Mouse (Mus musculus) limb, embryonic 13.5 days (tissue): Measurements from ENCODE around the gene Uba2. TPM values are rescaled to one million over a fixed set of nuclear protein-coding genes. Genes with fewer than 3 reads are reported as not detected.
"Not testable (repeated sequence)": the region's sequence is repeated elsewhere in the genome, so short reads cannot be mapped to it uniquely, and the experiment has no call there.

Source experiments
- ATAC-seq: fragments of 200-750 bp; cut with Nextera tagmentation; 2 replicates; pipeline ENCODE4 v1.8.0; 2017; ENCODE audit warnings: low read depth, moderate number of reproducible peaks, moderate TSS enrichment; ENCODE audit not compliant: low FRiP score
- H3K27ac ChIP-seq: fragments of 300-500 bp; sonication (generic); 2 replicates; pipeline ENCODE4 v1.5.1; 2015; ENCODE audit warnings: inconsistent platforms, mild to moderate bottlenecking, moderate library complexity
- H3K27me3 ChIP-seq: fragments of 300-500 bp; sonication (generic); 2 replicates; pipeline ENCODE4 v1.6.1; 2015; ENCODE audit warnings: mild to moderate bottlenecking, inconsistent platforms
- H3K36me3 ChIP-seq: fragments of 300-500 bp; sonication (generic); 2 replicates; pipeline ENCODE4 v1.6.1; 2015; ENCODE audit warnings: inconsistent platforms, mild to moderate bottlenecking, moderate library complexity
- H3K4me1 ChIP-seq: fragments of 300-500 bp; sonication (generic); 2 replicates; pipeline ENCODE4 v1.6.1; 2015; ENCODE audit warnings: inconsistent platforms
- H3K4me2 ChIP-seq: fragments of 300-500 bp; sonication (generic); replicated peaks from 2 replicates; pipeline ENCODE4 v1.6.1; 2015; ENCODE audit warnings: inconsistent platforms, mild to moderate bottlenecking, moderate library complexity
- H3K4me3 ChIP-seq: fragments of 300-500 bp; sonication (generic); 2 replicates; pipeline ENCODE4 v1.5.1; 2015; ENCODE audit warnings: moderate library complexity, mild to moderate bottlenecking, inconsistent platforms
- H3K9ac ChIP-seq: fragments of 300-500 bp; sonication (generic); 2 replicates; pipeline ENCODE4 v1.6.1; 2015; ENCODE audit warnings: mild to moderate bottlenecking, inconsistent platforms
- H3K9me3 ChIP-seq: fragments of 300-500 bp; sonication (generic); 2 replicates; pipeline ENCODE4 v1.6.1; 2016; ENCODE audit warnings: inconsistent platforms
- WGBS: fragments of 180-500 bp; shearing (Covaris S2); methylation state at CpG from one replicate; pipeline ENCODE4 v1.1.7; 2015; 5-methylcytosine and 5-hydroxymethylcytosine counted together
- polyA plus RNA-seq: library from polyadenylated mRNA; unstranded; fragments of >200 nt; fragmentation: Nextera tagmentation; extraction: Ambion mirVana; gene quantifications from 2 replicates; pipeline ENCODE4 v1.2.1, GENCODE M21; 2015

Uba2 gene
- polyA plus RNA-seq, result 230 and 232 TPM in 2 replicates

DNA sequence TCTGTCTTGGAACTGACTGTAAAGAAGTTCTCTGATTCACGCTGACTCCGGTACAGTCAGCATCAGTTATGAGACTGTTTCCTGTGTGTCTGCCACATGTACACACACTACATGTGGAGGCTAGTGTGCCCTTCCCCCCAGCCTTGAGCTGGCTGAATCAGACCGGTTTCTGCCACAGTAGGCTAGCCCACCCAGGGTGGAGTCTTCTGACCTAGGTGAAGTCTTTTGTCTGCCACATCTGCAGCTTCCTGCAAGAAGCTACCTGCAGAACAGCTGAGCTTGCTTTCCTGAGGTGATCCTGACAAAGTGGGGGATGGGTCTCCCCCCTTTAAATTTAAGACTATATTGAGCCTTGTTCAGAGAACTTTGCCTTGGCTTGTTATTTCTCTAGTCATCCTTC, at the start of gene Uba2:
TSS of gene Uba2 (minus strand) at position 146 of the 400 bp plus-strand sequence.
- peak within 1 kb of the TSS; percentile 96 for H3K9ac ChIP-seq
- peak within 1 kb of the TSS; percentile 90 for H3K4me2 ChIP-seq
- peaks cover 10% of the 10 kb centered on the region for H3K36me3 ChIP-seq
- H3K27ac ChIP-seq, result peak within 1 kb of the TSS; percentile 89
- peak within 1 kb of the TSS; percentile 93 for H3K4me3 ChIP-seq
- ATAC-seq, result no peak
- H3K4me1 ChIP-seq, result peaks cover 10% of the 10 kb centered on the region
- H3K27me3 ChIP-seq, result no peaks in the 10 kb centered on the region
- WGBS, result 82% methylated on average over 3 of the region's 3 CpGs
- H3K9me3 ChIP-seq, result no peaks in the 10 kb centered on the region

DNA sequence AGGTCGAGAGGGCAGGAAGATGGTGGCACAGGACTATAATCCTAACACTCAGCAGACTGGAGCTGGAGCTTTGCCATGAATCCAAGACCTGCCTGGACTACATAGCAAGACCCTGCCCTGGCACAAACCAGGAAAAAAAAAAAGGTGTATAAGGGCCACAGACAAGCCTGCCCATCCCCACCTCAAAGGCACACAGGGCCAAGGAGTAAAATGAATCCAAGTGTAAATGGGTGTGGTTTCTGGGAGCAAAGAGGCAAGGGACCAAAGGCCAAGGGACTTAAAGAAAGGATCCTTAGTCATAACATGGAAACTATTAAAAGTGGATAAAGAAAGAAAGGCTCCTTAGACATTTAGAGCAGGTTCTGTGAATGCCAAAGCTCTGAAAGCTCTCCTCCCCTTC, 49.1 kb upstream of the Uba2 start:
- Histone ChIP-seq H3K4me1 (no peaks in the 10 kb centered on the region), H3K27ac (no peak overlapping the region), H3K27me3 (no peaks in the 10 kb centered on the region), H3K36me3 (peaks cover 100% of the 10 kb centered on the region), H3K9ac (no peak overlapping the region), H3K9me3 (peaks cover 3% of the 10 kb centered on the region; the same call in 1 of the 2 replicates), H3K4me3 (no peak overlapping the region), H3K4me2 (no peak overlapping the region)
- WGBS, result 88% methylated on average over 1 of the region's 1 CpGs
- no peak for ATAC-seq

DNA sequence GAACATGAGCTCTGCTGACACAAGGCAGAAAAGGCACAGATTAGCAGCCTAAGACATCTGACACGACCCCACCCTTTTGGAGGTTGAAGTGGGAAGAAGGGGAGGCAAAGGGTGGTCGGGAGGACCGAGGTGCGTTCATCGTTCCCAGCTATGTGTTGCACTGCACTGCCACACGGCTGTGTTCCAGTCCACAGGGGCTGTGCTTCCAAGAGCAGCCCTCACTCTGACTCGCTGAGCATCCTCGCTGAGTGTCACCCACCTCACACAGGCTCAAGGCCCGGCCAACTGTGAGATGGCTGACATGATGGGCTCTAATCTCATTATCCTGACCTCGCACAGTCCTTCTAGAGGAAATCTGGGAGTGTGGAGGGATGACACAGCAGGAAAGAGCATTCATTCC, 47.1 kb upstream of the Uba2 start:
- no peak for ATAC-seq

DNA sequence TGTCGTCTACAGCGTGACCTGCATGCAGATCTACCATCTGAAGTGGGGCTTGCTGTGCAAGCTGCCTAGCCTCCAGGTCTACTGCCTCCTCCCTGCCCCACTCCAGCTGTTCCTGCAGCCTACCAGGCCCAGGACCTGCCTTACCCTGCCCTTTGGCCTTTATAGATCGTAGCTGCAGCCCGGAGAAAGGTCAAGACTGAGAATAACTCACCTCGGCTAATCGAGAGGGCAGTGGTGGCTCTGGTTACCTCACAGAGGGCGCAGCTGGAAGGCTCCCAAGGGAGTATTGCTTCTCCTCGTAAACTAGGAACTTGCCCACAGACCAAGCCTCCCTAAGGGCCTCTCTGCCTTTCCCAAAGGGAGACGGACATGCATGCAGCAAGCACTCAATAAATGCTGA, 46.1 kb upstream of the Uba2 start:
- Histone ChIP-seq H3K36me3 (peaks cover 100% of the 10 kb centered on the region), H3K4me3 (no peak overlapping the region), H3K9me3 (no peaks in the 10 kb centered on the region), H3K4me1 (no peaks in the 10 kb centered on the region), H3K27me3 (no peaks in the 10 kb centered on the region), H3K4me2 (no peak overlapping the region), H3K27ac (no peak overlapping the region), H3K9ac (no peak overlapping the region)
- ATAC-seq, result no peak
- WGBS, result 90% methylated on average over 9 of the region's 9 CpGs

More for the DNA sequence above, 47.1 kb upstream of the Uba2 start:
- no peak overlapping the region for H3K4me3 ChIP-seq
- 92% methylated on average over 10 of the region's 10 CpGs for WGBS
- H3K9ac ChIP-seq, result no peak overlapping the region
- peaks cover 100% of the 10 kb centered on the region for H3K36me3 ChIP-seq
- H3K9me3 ChIP-seq, result no peaks in the 10 kb centered on the region
- no peaks in the 10 kb centered on the region for H3K27me3 ChIP-seq
- no peak overlapping the region for H3K4me2 ChIP-seq
- H3K4me1 ChIP-seq, result no peaks in the 10 kb centered on the region
- H3K27ac ChIP-seq, result no peak overlapping the region

DNA sequence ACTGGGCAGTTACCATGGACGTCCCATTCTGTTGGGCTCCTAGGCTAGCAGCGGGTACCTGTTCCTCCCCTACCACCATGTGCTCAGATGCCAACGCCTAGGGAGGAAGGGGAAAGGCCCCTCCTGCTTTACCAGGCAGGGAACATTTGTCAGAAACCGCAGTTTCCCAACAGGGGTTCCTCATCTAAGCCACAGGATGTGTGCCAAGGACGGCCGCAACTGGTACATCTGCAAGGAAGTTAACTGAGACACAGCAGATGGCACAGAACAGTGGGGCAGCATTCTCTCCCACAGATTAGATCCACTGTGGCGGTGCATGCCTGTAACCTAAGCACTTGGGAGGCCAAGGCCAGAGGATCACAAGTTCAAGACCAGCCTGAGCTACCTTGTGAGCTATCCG, 45.2 kb upstream of the Uba2 start:
- Histone ChIP-seq H3K36me3 (peaks cover 100% of the 10 kb centered on the region), H3K4me1 (no peaks in the 10 kb centered on the region), H3K9ac (no peak overlapping the region), H3K27me3 (no peaks in the 10 kb centered on the region), H3K27ac (no peak overlapping the region), H3K4me2 (no peak overlapping the region), H3K4me3 (no peak overlapping the region), H3K9me3 (no peaks in the 10 kb centered on the region)
- no peak for ATAC-seq
- WGBS, result 92% methylated on average over 8 of the region's 8 CpGs

DNA sequence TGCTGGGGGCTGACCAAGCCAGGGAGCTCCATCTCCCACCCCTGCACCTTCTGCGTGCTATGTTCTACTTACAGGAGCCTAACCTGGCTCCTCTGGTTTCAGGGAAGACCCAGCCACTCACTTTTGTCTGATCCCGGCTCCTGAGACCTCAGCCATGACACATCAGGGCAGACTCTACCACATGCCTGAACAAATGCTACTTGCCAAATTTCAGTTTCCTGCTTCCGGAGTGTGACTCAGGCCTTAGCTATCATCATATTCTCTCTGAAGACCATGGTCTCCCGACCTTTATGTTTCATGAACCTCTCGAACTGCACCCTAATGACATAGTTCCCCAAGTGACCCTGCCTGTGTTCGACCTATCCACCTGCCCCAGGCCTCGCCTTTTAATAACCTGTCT, 43.9 kb upstream of the Uba2 start:
- 88% methylated on average over 7 of the region's 7 CpGs for WGBS
- ATAC-seq, result no peak
- Histone ChIP-seq H3K4me1 (no peaks in the 10 kb centered on the region), H3K36me3 (peaks cover 100% of the 10 kb centered on the region), H3K9me3 (no peaks in the 10 kb centered on the region), H3K4me2 (no peak overlapping the region), H3K27me3 (no peaks in the 10 kb centered on the region), H3K27ac (no peak overlapping the region), H3K9ac (no peak overlapping the region), H3K4me3 (no peak overlapping the region)

DNA sequence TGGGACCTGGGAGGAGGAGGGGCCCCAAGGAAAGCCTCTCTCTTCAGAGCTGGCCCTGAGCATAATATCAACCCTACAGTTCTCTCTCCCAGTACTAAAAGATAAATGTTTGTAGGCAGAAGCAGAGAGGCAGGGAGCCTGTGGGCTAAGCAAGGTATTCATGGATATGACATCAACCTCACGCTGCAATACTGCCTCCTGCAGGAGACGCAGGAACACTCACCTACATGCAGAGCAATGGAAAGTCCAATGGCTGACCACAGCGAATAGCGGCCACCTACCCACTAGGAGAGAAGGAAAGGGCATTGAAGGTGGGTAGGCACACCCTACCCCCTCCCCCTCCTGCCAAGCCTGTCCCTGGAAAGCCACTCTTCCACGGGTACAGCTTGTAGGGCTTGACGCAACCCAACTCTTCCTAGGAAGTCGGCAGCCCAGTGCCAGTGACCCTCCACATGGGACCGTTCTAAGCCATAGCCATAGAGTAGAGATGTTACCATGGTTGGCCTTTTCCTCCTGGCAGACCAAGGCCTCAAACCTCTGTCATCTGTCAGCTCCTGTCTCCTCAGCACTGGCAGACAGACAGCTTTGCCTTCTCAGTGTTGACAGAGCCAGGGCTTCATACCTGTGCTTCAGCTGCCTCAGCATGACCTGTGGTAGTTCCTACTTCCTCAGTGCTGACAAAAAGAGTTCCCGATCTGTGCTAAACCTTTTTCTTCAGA, 38.8 kb upstream of the Uba2 start:
- H3K27me3 ChIP-seq, result no peaks in the 10 kb centered on the region
- no peak overlapping the region for H3K4me3 ChIP-seq
- H3K36me3 ChIP-seq, result peaks cover 100% of the 10 kb centered on the region
- WGBS, result 95% methylated on average over 9 of the region's 9 CpGs
- H3K27ac ChIP-seq, result no peak overlapping the region
- no peak overlapping the region for H3K4me2 ChIP-seq
- H3K4me1 ChIP-seq, result no peaks in the 10 kb centered on the region
- H3K9me3 ChIP-seq, result no peaks in the 10 kb centered on the region
- no peak for ATAC-seq
- H3K9ac ChIP-seq, result no peak overlapping the region

DNA sequence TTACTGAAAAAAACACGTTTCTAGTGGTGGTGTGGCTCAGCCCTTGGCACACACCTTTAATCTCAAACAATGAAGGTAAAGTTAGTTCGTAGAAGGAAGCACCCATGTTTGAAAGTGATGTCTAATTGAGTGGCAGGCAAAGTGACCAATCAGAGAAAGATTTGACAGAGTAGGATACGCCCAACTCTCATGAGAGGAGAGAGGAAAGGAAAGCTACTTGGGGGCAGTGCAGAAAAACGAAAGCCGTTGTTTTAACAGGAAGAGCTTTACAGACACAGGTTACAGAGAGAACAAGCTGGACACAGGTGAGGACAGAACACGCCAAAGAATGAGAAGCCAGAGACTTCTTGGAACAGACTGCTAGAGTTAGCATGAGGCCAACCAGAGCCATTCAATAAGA, 36.9 kb upstream of the Uba2 start:
- H3K27ac ChIP-seq, result no peak overlapping the region
- ATAC-seq, result no peak
- no peak overlapping the region for H3K9ac ChIP-seq
- peaks cover 100% of the 10 kb centered on the region for H3K36me3 ChIP-seq
- WGBS, result 94% methylated on average over 6 of the region's 6 CpGs
- no peak overlapping the region for H3K4me3 ChIP-seq
- no peaks in the 10 kb centered on the region for H3K27me3 ChIP-seq
- no peaks in the 10 kb centered on the region for H3K9me3 ChIP-seq
- no peaks in the 10 kb centered on the region for H3K4me1 ChIP-seq
- no peak overlapping the region for H3K4me2 ChIP-seq

DNA sequence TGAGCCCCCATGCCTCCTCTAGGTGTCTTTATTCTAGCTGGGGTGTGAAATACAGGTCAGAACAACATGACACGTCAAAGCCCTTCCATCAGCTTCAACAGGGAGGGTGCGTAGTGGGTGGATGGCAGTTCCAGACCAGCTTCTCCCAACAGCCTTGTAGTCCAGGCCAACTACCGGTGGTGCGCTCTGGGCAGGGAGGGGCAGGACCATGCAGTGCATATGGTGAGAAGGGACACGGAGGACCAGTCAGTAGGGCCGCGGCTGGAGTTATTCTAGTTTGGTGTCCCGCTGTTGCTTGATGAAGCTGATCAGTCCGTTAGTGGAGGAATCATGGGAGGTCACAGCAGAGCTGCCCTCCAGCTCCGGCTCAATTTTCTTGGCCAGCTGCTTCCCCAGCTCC, 32.7 kb upstream of the Uba2 start:
- ATAC-seq, H3K9ac ChIP-seq: not testable (repeated sequence)
- 92% methylated on average over 10 of the region's 10 CpGs for WGBS

DNA sequence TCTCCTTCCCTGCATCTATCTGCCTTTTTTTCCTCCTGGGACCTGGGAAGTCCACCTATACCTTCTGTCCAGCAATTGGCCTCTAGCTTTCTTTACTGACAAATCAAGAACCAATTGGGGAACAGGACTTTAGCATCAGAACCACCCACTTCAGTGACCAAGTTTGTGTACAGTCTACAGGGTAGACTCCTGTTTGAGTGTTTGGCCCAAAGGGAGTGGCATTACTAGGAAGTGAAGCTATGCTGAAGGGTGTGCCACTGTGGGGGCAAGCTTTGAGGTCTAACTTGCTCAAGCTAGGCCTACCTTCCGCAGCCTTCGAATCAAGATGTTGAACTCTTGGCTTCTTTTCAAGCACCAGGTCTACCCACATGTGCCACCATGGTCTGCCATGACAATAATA, 31.4 kb upstream of the Uba2 start:
- Histone ChIP-seq H3K27me3 (no peaks in the 10 kb centered on the region), H3K9ac (no peak overlapping the region), H3K4me1 (peaks cover under 1% of the 10 kb centered on the region; the same call in 1 of the 2 replicates), H3K9me3 (0 out of 2 replicates have a peak, but pooled peaks cover 5% of the 10 kb centered on the region), H3K27ac (no peak overlapping the region), H3K36me3 (peaks cover 56% of the 10 kb centered on the region), H3K4me3 (no peak overlapping the region), H3K4me2 (no peak overlapping the region)
- no peak for ATAC-seq
- 100% methylated on average over 2 of the region's 2 CpGs for WGBS

More for the DNA sequence above, 32.7 kb upstream of the Uba2 start:
- H3K27me3 ChIP-seq, H3K4me2 ChIP-seq, H3K27ac ChIP-seq, H3K4me3 ChIP-seq, H3K9me3 ChIP-seq, H3K4me1 ChIP-seq: not testable (repeated sequence)
- peaks cover 69% of the 10 kb centered on the region for H3K36me3 ChIP-seq

DNA sequence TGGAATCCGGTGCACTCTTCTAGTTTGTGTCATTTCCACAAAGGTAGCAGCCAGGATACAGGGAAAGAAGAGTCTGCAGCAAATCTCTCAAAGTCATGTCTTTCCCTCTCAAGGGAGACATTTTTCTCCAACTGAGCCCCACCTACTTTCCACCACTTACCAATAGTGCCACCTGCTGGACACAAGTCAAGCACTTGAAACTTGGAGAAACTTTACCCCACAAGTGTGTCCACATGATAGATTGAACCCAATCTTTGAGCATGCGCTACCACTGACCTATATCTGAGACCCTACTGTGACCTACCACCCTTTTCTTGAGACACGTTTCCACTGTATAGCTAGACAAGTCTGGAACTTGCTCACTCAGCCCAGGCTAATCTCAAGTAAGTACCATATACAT, 28.9 kb upstream of the Uba2 start:
- Histone ChIP-seq H3K27me3 (no peaks in the 10 kb centered on the region), H3K27ac (no peak overlapping the region), H3K4me3 (no peak overlapping the region), H3K9me3 (0 out of 2 replicates have a peak, but pooled peaks cover 5% of the 10 kb centered on the region), H3K4me1 (peaks cover 7% of the 10 kb centered on the region), H3K9ac (no peak overlapping the region), H3K4me2 (no peak overlapping the region), H3K36me3 (peaks cover 36% of the 10 kb centered on the region)
- ATAC-seq, result no peak
- WGBS, result 46% methylated on average over 3 of the region's 3 CpGs

DNA sequence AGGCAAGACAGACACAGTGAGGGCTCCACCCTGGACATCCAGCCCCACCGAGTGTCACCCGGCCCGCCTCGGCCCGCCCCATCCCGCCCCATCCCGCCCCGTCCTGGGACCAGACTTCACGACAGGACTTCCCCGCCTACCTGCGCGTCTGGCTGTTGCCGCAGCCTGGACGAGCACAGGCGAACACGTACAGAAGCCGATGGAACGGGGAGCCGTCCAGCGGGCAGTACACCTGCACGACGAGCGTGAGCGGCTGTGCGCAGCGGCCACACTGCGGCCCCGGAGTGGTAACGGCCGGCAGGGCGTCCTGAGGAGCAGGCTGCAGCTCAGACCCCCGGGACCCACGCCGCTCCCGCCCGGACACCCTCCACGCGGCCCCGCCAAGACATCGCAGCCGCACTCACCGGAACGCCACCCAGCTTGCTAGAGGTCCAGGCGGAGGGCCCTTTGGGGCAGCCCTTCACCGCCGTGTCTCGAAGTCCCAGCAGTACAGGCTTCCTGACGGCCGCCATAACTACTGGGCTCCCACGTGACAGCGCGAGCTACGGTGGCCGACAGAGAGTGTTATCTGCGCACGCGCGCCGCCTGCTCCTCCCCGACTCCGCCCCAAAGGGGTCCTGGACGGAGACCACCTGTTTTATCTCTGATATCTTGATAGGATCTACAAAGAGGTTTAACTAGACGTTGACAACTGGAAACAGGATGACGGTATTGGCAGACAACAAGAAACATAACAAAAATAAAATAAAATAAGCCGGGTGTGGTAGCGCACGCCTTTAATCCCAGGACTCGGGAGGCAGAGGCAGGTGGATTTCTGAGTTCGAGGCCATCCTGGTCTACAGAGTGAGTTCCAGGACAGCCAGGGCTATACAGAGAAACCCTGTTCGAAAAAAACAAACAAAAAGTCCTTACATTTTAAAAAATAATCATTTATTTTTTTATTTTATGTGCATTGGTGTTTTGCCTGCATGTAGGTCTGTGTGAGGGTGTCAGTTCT, 27.0 kb upstream of the Uba2 start, which contains the start of gene Pdcd2l:
TSS of gene Pdcd2l (minus strand) at position 530 of the 997 bp plus-strand sequence.
- H3K27ac ChIP-seq, result peak within 1 kb of the TSS; percentile 58
- 0 out of 2 replicates have a peak, but pooled peaks cover 5% of the 10 kb centered on the region for H3K9me3 ChIP-seq
- H3K27me3 ChIP-seq, result no peaks in the 10 kb centered on the region
- peak; percentile 94 for ATAC-seq
- 3% methylated on average over 67 of the region's 70 CpGs for WGBS
- peaks cover 31% of the 10 kb centered on the region for H3K36me3 ChIP-seq
- peak within 1 kb of the TSS; percentile 97 for H3K4me3 ChIP-seq
- H3K4me1 ChIP-seq, result peaks cover 7% of the 10 kb centered on the region
- H3K4me2 ChIP-seq, result peak within 1 kb of the TSS; percentile 83
- H3K9ac ChIP-seq, result peak within 1 kb of the TSS; percentile 94
